Mouse (Mus musculus) limb, embryonic 15.5 days (tissue): ENCODE results near the gene Inpp5b. TPM values are rescaled to one million over a fixed set of nuclear protein-coding genes. Genes with fewer than 3 reads are reported as not detected.
A peak's percentile ranks its signal among the peaks of the same experiment; 100 is the strongest.

Source experiments
- ATAC-seq: fragments of 200-750 bp; cut with Nextera tagmentation; 2 replicates; pipeline ENCODE4 v1.8.0; 2017; ENCODE audit warnings: low read depth, moderate TSS enrichment; ENCODE audit not compliant: insufficient number of reproducible peaks, low FRiP score, low TSS enrichment
- H3K27ac ChIP-seq: fragments of 300-500 bp; sonication (generic); 2 replicates; pipeline ENCODE4 v1.5.1; 2015; ENCODE audit warnings: moderate library complexity, mild to moderate bottlenecking, inconsistent platforms
- H3K27me3 ChIP-seq: fragments of 300-500 bp; sonication (generic); 2 replicates; pipeline ENCODE4 v1.6.1; 2015; ENCODE audit warnings: inconsistent platforms
- H3K36me3 ChIP-seq: fragments of 300-500 bp; sonication (generic); 2 replicates; pipeline ENCODE4 v1.6.1; 2015; ENCODE audit warnings: inconsistent platforms
- H3K4me1 ChIP-seq: fragments of 300-500 bp; sonication (generic); 2 replicates; pipeline ENCODE4 v1.6.1; 2015; ENCODE audit warnings: inconsistent platforms
- H3K4me2 ChIP-seq: fragments of 300-500 bp; sonication (generic); 2 replicates; pipeline ENCODE4 v1.6.1; 2015; ENCODE audit warnings: mild to moderate bottlenecking, inconsistent platforms
- H3K4me3 ChIP-seq: fragments of 300-500 bp; sonication (generic); 2 replicates; pipeline ENCODE4 v1.5.1; 2015; ENCODE audit warnings: mild to moderate bottlenecking, inconsistent platforms
- H3K9ac ChIP-seq: fragments of 300-500 bp; sonication (generic); 2 replicates; pipeline ENCODE4 v1.6.1; 2015; ENCODE audit warnings: inconsistent platforms
- H3K9me3 ChIP-seq: fragments of 300-500 bp; sonication (generic); 2 replicates; pipeline ENCODE4 v1.6.1; 2016; ENCODE audit warnings: inconsistent platforms
- WGBS: fragments of 180-500 bp; shearing (Covaris S2); methylation state at CpG from one replicate; pipeline ENCODE4 v1.1.7; 2015; 5-methylcytosine and 5-hydroxymethylcytosine counted together
- polyA plus RNA-seq: library from polyadenylated mRNA; unstranded; fragments of >200 nt; fragmentation: Nextera tagmentation; extraction: Ambion mirVana; gene quantifications from 2 replicates; pipeline ENCODE4 v1.2.1, GENCODE M21; 2015

Gene Inpp5b
- polyA plus RNA-seq, 1 experiment from 2014 or later, result 31.0 TPM

GRCm38 (mm10) chr4:124752281-124753199 lies 10.9 kb downstream of the Inpp5b start:
- WGBS, result 20% methylated on average over 15 of the region's 15 CpGs
- Histone ChIP-seq H3K9ac (peak overlapping the region; percentile 62; the same call in 1 of the 2 replicates), H3K36me3 (peaks cover 18% of the 10 kb centered on the region), H3K27ac (0 out of 2 replicates have a peak overlapping the region, but pooled peaks have one; percentile 28), H3K4me3 (peak overlapping the region; percentile 72), H3K4me1 (peaks cover 14% of the 10 kb centered on the region), H3K27me3 (no peaks in the 10 kb centered on the region), H3K9me3 (no peaks in the 10 kb centered on the region), H3K4me2 (peak overlapping the region; percentile 91)
- ATAC-seq, result no peak

- Histone ChIP-seq H3K27ac (no peak overlapping the region), H3K9ac (no peak overlapping the region), H3K4me2 (no peak overlapping the region), H3K9me3 (no peaks in the 10 kb centered on the region), H3K27me3 (no peaks in the 10 kb centered on the region), H3K36me3 (0 out of 2 replicates have a peak, but pooled peaks cover 3% of the 10 kb centered on the region), H3K4me1 (peaks cover 22% of the 10 kb centered on the region), H3K4me3 (no peak overlapping the region)
- ATAC-seq, result no peak
- 69% methylated on average over 7 of the region's 7 CpGs for WGBS
These were observed 13.9 kb downstream of the Inpp5b start for GRCm38 (mm10) chr4:124755526-124755925.

- Histone ChIP-seq H3K4me1 (peaks cover 8% of the 10 kb centered on the region; the same call in 1 of the 2 replicates), H3K27ac (no peak overlapping the region), H3K36me3 (0 out of 2 replicates have a peak, but pooled peaks cover 3% of the 10 kb centered on the region), H3K9me3 (no peaks in the 10 kb centered on the region), H3K27me3 (no peaks in the 10 kb centered on the region), H3K4me2 (no peak overlapping the region), H3K4me3 (no peak overlapping the region), H3K9ac (no peak overlapping the region)
- no peak for ATAC-seq
- WGBS, result 78% methylated on average over 7 of the region's 7 CpGs
These were observed 17.7 kb downstream of the Inpp5b start for GRCm38 (mm10) chr4:124759305-124759811.

GRCm38 (mm10) chr4:124761201-124761600 lies 19.6 kb downstream of the Inpp5b start:
- no peak for ATAC-seq
- 50% methylated on average over 1 of the region's 1 CpGs for WGBS
- H3K36me3 ChIP-seq, result no peaks in the 10 kb centered on the region

DNA sequence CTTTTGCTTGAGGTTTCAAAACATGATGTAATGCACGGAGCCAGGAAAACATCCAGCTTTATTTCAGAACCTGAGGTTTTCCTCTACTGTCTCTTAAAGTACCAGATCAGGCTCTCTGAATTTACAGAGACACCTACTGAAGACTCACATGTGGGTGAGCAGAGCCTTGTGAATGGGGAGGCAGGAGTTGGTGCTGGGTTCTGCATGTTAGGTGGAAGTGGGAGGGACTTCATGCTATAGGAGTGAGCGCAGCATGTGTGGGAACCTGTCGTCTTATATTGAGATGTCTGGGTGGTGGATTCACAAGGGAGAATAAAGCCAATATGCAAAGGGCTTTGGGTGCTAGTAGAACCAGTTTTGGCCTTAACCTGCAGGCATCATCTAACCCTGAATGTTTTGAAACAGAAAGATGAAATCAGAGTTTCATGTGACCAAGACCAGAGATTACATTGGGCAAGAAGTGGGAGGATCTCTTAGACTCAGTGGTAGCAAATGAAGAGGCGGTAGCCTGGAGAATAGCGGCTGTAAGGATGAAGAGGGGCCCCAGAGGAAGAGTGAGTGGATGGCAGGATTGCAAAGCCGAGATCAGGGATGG lies 21.3 kb downstream of the Inpp5b start:
- H3K4me1 ChIP-seq, result peaks cover 8% of the 10 kb centered on the region; the same call in 1 of the 2 replicates
- WGBS, result 83% methylated on average over 6 of the region's 6 CpGs
- H3K9ac ChIP-seq, result no peak overlapping the region
- H3K36me3 ChIP-seq, result no peaks in the 10 kb centered on the region
- no peak overlapping the region for H3K4me3 ChIP-seq
- H3K27me3 ChIP-seq, result no peaks in the 10 kb centered on the region
- ATAC-seq, result no peak
- H3K4me2 ChIP-seq, result no peak overlapping the region
- H3K9me3 ChIP-seq, result no peaks in the 10 kb centered on the region
- no peak overlapping the region for H3K27ac ChIP-seq

More at GRCm38 (mm10) chr4:124761201-124761600, 19.6 kb downstream of the Inpp5b start:
- no peak overlapping the region for H3K27ac ChIP-seq
- no peaks in the 10 kb centered on the region for H3K27me3 ChIP-seq
- H3K4me2 ChIP-seq, result no peak overlapping the region
- peaks cover 8% of the 10 kb centered on the region; the same call in 1 of the 2 replicates for H3K4me1 ChIP-seq
- no peak overlapping the region for H3K4me3 ChIP-seq
- no peak overlapping the region for H3K9ac ChIP-seq
- H3K9me3 ChIP-seq, result no peaks in the 10 kb centered on the region

DNA sequence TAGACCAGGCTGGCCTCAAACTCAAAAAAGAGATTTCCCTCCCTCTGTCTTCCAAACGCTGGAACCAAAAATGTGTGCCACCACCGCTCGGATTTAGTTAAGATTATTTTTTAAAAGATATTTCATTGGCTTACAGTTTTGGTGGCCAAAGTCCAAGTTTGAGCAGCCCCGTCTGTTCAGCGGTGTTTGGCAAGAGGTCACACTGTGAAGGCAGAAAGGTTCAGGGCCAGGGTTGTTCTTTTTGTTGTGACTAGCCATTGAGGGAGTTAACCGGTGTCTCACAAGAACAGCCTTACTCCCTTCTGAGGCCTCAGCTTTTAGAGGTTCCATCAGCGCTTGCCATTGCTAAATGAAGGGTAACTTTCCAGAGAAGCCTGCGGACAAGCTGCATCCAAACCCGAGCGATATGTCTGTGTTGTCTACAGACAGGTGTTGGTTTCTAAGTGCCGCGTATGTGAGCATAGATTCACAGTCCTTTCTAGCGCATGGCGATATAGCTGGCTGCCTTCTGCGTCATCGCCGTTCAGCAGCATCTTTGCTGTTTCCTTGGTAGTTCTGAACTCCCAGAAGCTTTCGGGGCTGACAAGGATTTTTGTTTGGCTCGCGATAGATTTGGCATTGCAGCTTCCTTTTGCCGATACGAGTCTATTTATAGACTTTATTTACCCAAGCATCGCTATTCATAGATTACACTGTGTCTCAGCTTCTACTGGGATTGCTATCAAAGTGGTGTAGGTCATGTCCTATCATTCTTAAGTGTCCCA lies 24.3 kb downstream of the Inpp5b start:
- no peak for ATAC-seq
- Histone ChIP-seq H3K4me2 (no peak overlapping the region), H3K4me3 (no peak overlapping the region), H3K4me1 (no peaks in the 10 kb centered on the region), H3K27me3 (no peaks in the 10 kb centered on the region), H3K27ac (no peak overlapping the region), H3K9me3 (no peaks in the 10 kb centered on the region), H3K36me3 (no peaks in the 10 kb centered on the region), H3K9ac (no peak overlapping the region)
- 85% methylated on average over 23 of the region's 23 CpGs for WGBS

- Histone ChIP-seq H3K4me1 (no peaks in the 10 kb centered on the region), H3K9me3 (no peaks in the 10 kb centered on the region), H3K27me3 (no peaks in the 10 kb centered on the region), H3K9ac (no peak overlapping the region), H3K4me2 (no peak overlapping the region), H3K4me3 (no peak overlapping the region), H3K27ac (no peak overlapping the region), H3K36me3 (no peaks in the 10 kb centered on the region)
- no peak for ATAC-seq
- 87% methylated on average over 2 of the region's 2 CpGs for WGBS
These were observed 24.9 kb downstream of the Inpp5b start for GRCm38 (mm10) chr4:124766566-124766940.

DNA sequence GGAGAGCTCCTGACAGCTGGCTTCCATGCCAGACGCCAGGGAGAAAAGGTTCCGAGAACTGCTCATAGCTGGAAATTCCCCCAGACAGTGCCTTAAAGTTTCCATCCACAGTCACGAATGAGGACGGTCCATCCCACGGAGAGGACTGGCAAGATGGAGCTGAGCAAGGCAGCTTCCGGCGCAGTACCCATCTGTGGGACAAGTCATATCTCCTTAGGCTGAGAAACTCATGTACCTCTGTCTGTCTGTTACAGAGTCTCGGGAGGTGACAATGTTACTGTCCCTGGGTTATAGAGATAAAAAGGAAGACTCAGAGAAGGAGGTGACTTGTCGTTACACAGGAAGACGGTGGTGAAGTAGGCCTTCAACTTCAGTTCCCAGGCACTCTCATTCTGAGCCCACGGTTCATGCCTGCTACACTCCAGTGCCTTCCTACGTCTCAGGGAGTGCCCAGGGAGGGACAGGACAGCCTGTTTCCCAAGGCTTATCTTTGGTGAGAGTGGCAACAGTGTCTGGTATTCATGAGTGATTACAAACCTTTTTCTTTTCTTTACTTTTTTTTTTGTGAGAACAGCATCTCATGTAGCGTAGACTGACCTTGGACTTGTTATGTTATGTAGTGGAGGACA lies 27.4 kb downstream of the Inpp5b start:
- H3K4me3 ChIP-seq, result no peak overlapping the region
- no peak overlapping the region for H3K27ac ChIP-seq
- H3K9me3 ChIP-seq, result no peaks in the 10 kb centered on the region
- no peaks in the 10 kb centered on the region for H3K27me3 ChIP-seq
- H3K4me2 ChIP-seq, result no peak overlapping the region
- 84% methylated on average over 13 of the region's 13 CpGs for whole genome bisulfite sequencing
- H3K9ac ChIP-seq, result no peak overlapping the region
- H3K36me3 ChIP-seq, result no peaks in the 10 kb centered on the region
- no peak for ATAC-seq
- no peaks in the 10 kb centered on the region for H3K4me1 ChIP-seq

GRCm38 (mm10) chr4:124770624-124771023 lies 29.0 kb downstream of the Inpp5b start:
- Histone ChIP-seq H3K4me2 (no peak overlapping the region), H3K27me3 (no peaks in the 10 kb centered on the region), H3K36me3 (no peaks in the 10 kb centered on the region), H3K9me3 (no peaks in the 10 kb centered on the region), H3K9ac (no peak overlapping the region), H3K27ac (no peak overlapping the region), H3K4me3 (no peak overlapping the region), H3K4me1 (no peaks in the 10 kb centered on the region)
- ATAC-seq, result no peak
- 69% methylated on average over 5 of the region's 5 CpGs for WGBS

DNA sequence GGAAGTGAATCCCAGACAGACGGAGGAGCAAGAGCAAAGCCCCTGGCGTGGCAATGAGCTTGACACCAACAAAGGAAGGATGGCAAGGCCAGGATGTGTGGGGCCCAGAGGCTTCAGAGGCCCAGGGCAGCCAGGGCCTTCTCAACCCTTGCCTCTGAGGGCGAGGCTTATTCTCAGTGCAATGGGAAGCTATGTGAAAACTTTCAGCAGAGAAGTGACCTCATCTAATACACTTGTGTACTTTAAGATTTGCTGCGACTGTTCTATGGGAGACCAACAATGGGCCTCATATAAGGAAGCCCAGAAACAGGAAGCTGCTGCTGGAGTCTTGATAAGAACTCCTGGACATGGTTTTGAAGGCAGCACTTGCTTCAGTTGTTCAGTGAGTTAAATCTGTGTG lies 30.5 kb downstream of the Inpp5b start:
- Histone ChIP-seq H3K4me2 (no peak overlapping the region), H3K4me3 (no peak overlapping the region), H3K27me3 (no peaks in the 10 kb centered on the region), H3K9me3 (no peaks in the 10 kb centered on the region), H3K9ac (no peak overlapping the region), H3K36me3 (0 out of 2 replicates have a peak, but pooled peaks cover 5% of the 10 kb centered on the region), H3K27ac (no peak overlapping the region), H3K4me1 (no peaks in the 10 kb centered on the region)
- 66% methylated on average over 4 of the region's 4 CpGs for WGBS
- no peak for ATAC-seq

- H3K9ac ChIP-seq, result no peak overlapping the region
- ATAC-seq, result no peak
- no peaks in the 10 kb centered on the region for H3K4me1 ChIP-seq
- H3K4me3 ChIP-seq, result no peak overlapping the region
- 98% methylated on average over 2 of the region's 2 CpGs for WGBS
- H3K4me2 ChIP-seq, result no peak overlapping the region
- no peak overlapping the region for H3K27ac ChIP-seq
- H3K27me3 ChIP-seq, result no peaks in the 10 kb centered on the region
- 0 out of 2 replicates have a peak, but pooled peaks cover 12% of the 10 kb centered on the region for H3K36me3 ChIP-seq
- H3K9me3 ChIP-seq, result no peaks in the 10 kb centered on the region
These were observed 31.8 kb downstream of the Inpp5b start for GRCm38 (mm10) chr4:124773449-124773848.
